Mouse (Mus musculus): ENCODE measurements at regions not wholly inside any gene's neighbourhood (a gene's known extent, or its start where the extent isn't known, plus 50 kb on each side); places are given as distances from the start of the nearest gene placed in this dataset.

GRCm38 (mm10) chr2:139277571-139277970 lies 216.1 kb upstream of the Sptlc3 start:
- Histone ChIP-seq H3K27me3 (ENCODE audit: control insufficient read depth, insufficient read depth, low read length) (no peaks in the 10 kb centered on the region), H3K4me2 (ENCODE audit: low read depth) (no peak overlapping the region), H3K36me3 (ENCODE audit: control insufficient read depth, insufficient read depth, low read length) (no peaks in the 10 kb centered on the region), H3K9me3 (ENCODE audit: control insufficient read depth, low read length) (no peaks in the 10 kb centered on the region), H3K4me3 (ENCODE audit: low read depth, low read length) (no peak overlapping the region), H3K27ac (ENCODE audit: low read depth, low read length) (no peak overlapping the region), H3K4me1 (ENCODE audit: control insufficient read depth, insufficient read depth, low read length) (no peaks in the 10 kb centered on the region), H3K9ac (ENCODE audit: low read length) (no peak overlapping the region)
- DNase-seq (ENCODE audit: low spot score) (no peak), ATAC-seq (ENCODE audit: insufficient read depth, low FRiP score, low TSS enrichment) (no peak)
- WGBS = 88% methylated on average over 8 of the region's 8 CpGs

GRCm38 (mm10) chr2:139281056-139281455 lies 212.7 kb upstream of the Sptlc3 start:
- Histone ChIP-seq H3K27ac (ENCODE audit: low read depth, low read length) (no peak overlapping the region), H3K4me3 (ENCODE audit: low read depth, low read length) (no peak overlapping the region), H3K4me2 (ENCODE audit: low read depth) (no peak overlapping the region), H3K9ac (ENCODE audit: low read length) (no peak overlapping the region), H3K9me3 (ENCODE audit: control insufficient read depth, low read length) (no peaks in the 10 kb centered on the region), H3K4me1 (ENCODE audit: control insufficient read depth, insufficient read depth, low read length) (no peaks in the 10 kb centered on the region), H3K36me3 (ENCODE audit: control insufficient read depth, insufficient read depth, low read length) (no peaks in the 10 kb centered on the region), H3K27me3 (ENCODE audit: control insufficient read depth, insufficient read depth, low read length) (no peaks in the 10 kb centered on the region)
- ATAC-seq (ENCODE audit: insufficient read depth, low FRiP score, low TSS enrichment) (no peak), DNase-seq (ENCODE audit: low spot score) (no peak)
- WGBS = 83% methylated on average over 3 of the region's 3 CpGs

- H3K9ac ChIP-seq (ENCODE audit: low read length) = no peak overlapping the region
- no peak overlapping the region for H3K27ac ChIP-seq (ENCODE audit: low read depth, low read length)
- H3K4me2 ChIP-seq (ENCODE audit: low read depth) = no peak overlapping the region
- ATAC-seq (ENCODE audit: insufficient read depth, low FRiP score, low TSS enrichment) (no peak), DNase-seq (ENCODE audit: low spot score) (no peak)
- WGBS = 89% methylated on average over 4 of the region's 4 CpGs
- H3K9me3 ChIP-seq (ENCODE audit: control insufficient read depth, low read length) = no peaks in the 10 kb centered on the region
- H3K4me3 ChIP-seq (ENCODE audit: low read depth, low read length) = no peak overlapping the region
- no peaks in the 10 kb centered on the region for H3K4me1 ChIP-seq (ENCODE audit: control insufficient read depth, insufficient read depth, low read length)
- H3K27me3 ChIP-seq (ENCODE audit: control insufficient read depth, insufficient read depth, low read length) = no peaks in the 10 kb centered on the region
- H3K36me3 ChIP-seq (ENCODE audit: control insufficient read depth, insufficient read depth, low read length) = no peaks in the 10 kb centered on the region
Observed at GRCm38 (mm10) chr2:139284315-139284714, 209.4 kb upstream of the Sptlc3 start.

GRCm38 (mm10) chr2:139286446-139286845 lies 207.3 kb upstream of the Sptlc3 start:
- ATAC-seq (ENCODE audit: insufficient read depth, low FRiP score, low TSS enrichment) (no peak), DNase-seq (ENCODE audit: low spot score) (no peak)
- Histone ChIP-seq H3K4me1 (ENCODE audit: control insufficient read depth, insufficient read depth, low read length) (no peaks in the 10 kb centered on the region), H3K27ac (ENCODE audit: low read depth, low read length) (no peak overlapping the region), H3K4me2 (ENCODE audit: low read depth) (no peak overlapping the region), H3K9me3 (ENCODE audit: control insufficient read depth, low read length) (no peaks in the 10 kb centered on the region), H3K36me3 (ENCODE audit: control insufficient read depth, insufficient read depth, low read length) (no peaks in the 10 kb centered on the region), H3K4me3 (ENCODE audit: low read depth, low read length) (no peak overlapping the region), H3K27me3 (ENCODE audit: control insufficient read depth, insufficient read depth, low read length) (no peaks in the 10 kb centered on the region), H3K9ac (ENCODE audit: low read length) (no peak overlapping the region)
- 61% methylated on average over 2 of the region's 2 CpGs for WGBS

- H3K4me2 ChIP-seq (ENCODE audit: low read depth) = no peak overlapping the region
- WGBS = 66% methylated on average over 6 of the region's 6 CpGs
- no peak overlapping the region for H3K9ac ChIP-seq (ENCODE audit: low read length)
- H3K27ac ChIP-seq (ENCODE audit: low read depth, low read length) = no peak overlapping the region
- H3K4me3 ChIP-seq (ENCODE audit: low read depth, low read length) = no peak overlapping the region
- no peaks in the 10 kb centered on the region for H3K9me3 ChIP-seq (ENCODE audit: control insufficient read depth, low read length)
- DNase-seq (ENCODE audit: low spot score) (peak; percentile 18), ATAC-seq (ENCODE audit: insufficient read depth, low FRiP score, low TSS enrichment) (no peak)
- H3K36me3 ChIP-seq (ENCODE audit: control insufficient read depth, insufficient read depth, low read length) = no peaks in the 10 kb centered on the region
- no peaks in the 10 kb centered on the region for H3K27me3 ChIP-seq (ENCODE audit: control insufficient read depth, insufficient read depth, low read length)
- no peaks in the 10 kb centered on the region for H3K4me1 ChIP-seq (ENCODE audit: control insufficient read depth, insufficient read depth, low read length)
Observed at GRCm38 (mm10) chr2:139298541-139299152, 195.1 kb upstream of the Sptlc3 start.

- H3K27ac ChIP-seq (ENCODE audit: low read depth, low read length) = no peak overlapping the region
- 83% methylated on average over 1 of the region's 1 CpGs for WGBS
- H3K4me2 ChIP-seq (ENCODE audit: low read depth) = no peak overlapping the region
- no peaks in the 10 kb centered on the region for H3K9me3 ChIP-seq (ENCODE audit: control insufficient read depth, low read length)
- DNase-seq (ENCODE audit: low spot score) = no peak
- no peaks in the 10 kb centered on the region for H3K4me1 ChIP-seq (ENCODE audit: control insufficient read depth, insufficient read depth, low read length)
- H3K4me3 ChIP-seq (ENCODE audit: low read depth, low read length) = no peak overlapping the region
- no peaks in the 10 kb centered on the region for H3K36me3 ChIP-seq (ENCODE audit: control insufficient read depth, insufficient read depth, low read length)
- no peak overlapping the region for H3K9ac ChIP-seq (ENCODE audit: low read length)
- no peaks in the 10 kb centered on the region for H3K27me3 ChIP-seq (ENCODE audit: control insufficient read depth, insufficient read depth, low read length)
- ATAC-seq (ENCODE audit: insufficient read depth, low FRiP score, low TSS enrichment) = no peak
Observed at GRCm38 (mm10) chr2:139311401-139311812, 182.3 kb upstream of the Sptlc3 start.

GRCm38 (mm10) chr2:139312053-139312452 lies 181.7 kb upstream of the Sptlc3 start:
- Histone ChIP-seq H3K27me3 (ENCODE audit: control insufficient read depth, insufficient read depth, low read length) (no peaks in the 10 kb centered on the region), H3K4me2 (ENCODE audit: low read depth) (no peak overlapping the region), H3K9ac (ENCODE audit: low read length) (no peak overlapping the region), H3K4me3 (ENCODE audit: low read depth, low read length) (no peak overlapping the region), H3K36me3 (ENCODE audit: control insufficient read depth, insufficient read depth, low read length) (no peaks in the 10 kb centered on the region), H3K4me1 (ENCODE audit: control insufficient read depth, insufficient read depth, low read length) (no peaks in the 10 kb centered on the region), H3K9me3 (ENCODE audit: control insufficient read depth, low read length) (no peaks in the 10 kb centered on the region), H3K27ac (ENCODE audit: low read depth, low read length) (no peak overlapping the region)
- ATAC-seq (ENCODE audit: insufficient read depth, low FRiP score, low TSS enrichment) = no peak
- WGBS = 89% methylated on average over 4 of the region's 4 CpGs
- no peak for DNase-seq (ENCODE audit: low spot score)

- no peak overlapping the region for H3K9ac ChIP-seq (ENCODE audit: low read length)
- H3K27me3 ChIP-seq (ENCODE audit: control insufficient read depth, insufficient read depth, low read length) = no peaks in the 10 kb centered on the region
- H3K9me3 ChIP-seq (ENCODE audit: control insufficient read depth, low read length) = no peaks in the 10 kb centered on the region
- H3K27ac ChIP-seq (ENCODE audit: low read depth, low read length) = no peak overlapping the region
- WGBS = 88% methylated on average over 2 of the region's 2 CpGs
- no peak for DNase-seq (ENCODE audit: low spot score)
- H3K36me3 ChIP-seq (ENCODE audit: control insufficient read depth, insufficient read depth, low read length) = no peaks in the 10 kb centered on the region
- H3K4me2 ChIP-seq (ENCODE audit: low read depth) = no peak overlapping the region
- H3K4me1 ChIP-seq (ENCODE audit: control insufficient read depth, insufficient read depth, low read length) = no peaks in the 10 kb centered on the region
- no peak overlapping the region for H3K4me3 ChIP-seq (ENCODE audit: low read depth, low read length)
- ATAC-seq (ENCODE audit: insufficient read depth, low FRiP score, low TSS enrichment) = no peak
Observed at GRCm38 (mm10) chr2:139322509-139322908, 171.2 kb upstream of the Sptlc3 start.

GRCm38 (mm10) chr2:139325501-139325900 lies 168.2 kb upstream of the Sptlc3 start:
- H3K27ac ChIP-seq (ENCODE audit: low read depth, low read length) = no peak overlapping the region
- DNase-seq (ENCODE audit: low spot score) (no peak), ATAC-seq (ENCODE audit: insufficient read depth, low FRiP score, low TSS enrichment) (no peak)
- no peak overlapping the region for H3K4me3 ChIP-seq (ENCODE audit: low read depth, low read length)
- H3K9ac ChIP-seq (ENCODE audit: low read length) = no peak overlapping the region
- no peak overlapping the region for H3K4me2 ChIP-seq (ENCODE audit: low read depth)
- no peaks in the 10 kb centered on the region for H3K27me3 ChIP-seq (ENCODE audit: control insufficient read depth, insufficient read depth, low read length)
- no peaks in the 10 kb centered on the region for H3K9me3 ChIP-seq (ENCODE audit: control insufficient read depth, low read length)
- H3K4me1 ChIP-seq (ENCODE audit: control insufficient read depth, insufficient read depth, low read length) = no peaks in the 10 kb centered on the region
- WGBS = 82% methylated on average over 3 of the region's 3 CpGs
- no peaks in the 10 kb centered on the region for H3K36me3 ChIP-seq (ENCODE audit: control insufficient read depth, insufficient read depth, low read length)

Measured in neural tube, embryonic 11.5 days (tissue).